In genomic region chr9:121284422-121284821, GRCm38 (mm10) we compare ENCODE assay signal across 8 mouse cellular contexts. TPM values are rescaled to one million over a fixed set of nuclear protein-coding genes. Genes with fewer than 3 reads are reported as not detected.
DNase-seq lines count a peak whose midpoint lies in the region; ATAC-seq lines count a peak whose summit lies in the region.

No protein-coding gene starts in this region.

- H3K4me3 ChIP-seq in midbrain, embryonic 10.5 days = no peak overlapping the region
- H3K4me3 ChIP-seq in midbrain, embryonic 16.5 days (ENCODE audit: low read depth, low read length) = no peak overlapping the region

- peaks cover 19% of the 10 kb centered on the region for H3K9me3 ChIP-seq in midbrain, embryonic 10.5 days (replicated peaks)
- no peaks in the 10 kb centered on the region for H3K9me3 ChIP-seq in midbrain, embryonic 16.5 days (replicated peaks; ENCODE audit: control insufficient read depth, low read length, poor library complexity, severe bottlenecking)

- 85% methylated on average over 3 of the region's 3 CpGs for WGBS in midbrain, embryonic 10.5 days
- WGBS in midbrain, embryonic 16.5 days = 96% methylated on average over 3 of the region's 3 CpGs

- ATAC-seq in midbrain, embryonic 16.5 days = no peak
- peak; percentile 69 for ATAC-seq in granulocyte monocyte progenitor cell, adult 5-6 weeks (replicated peaks; ENCODE audit: poor library complexity, severe bottlenecking)

- no peak overlapping the region for H3K27ac ChIP-seq in midbrain, embryonic 10.5 days (replicated peaks)
- H3K27ac ChIP-seq in midbrain, embryonic 16.5 days (ENCODE audit: low read length) = no peak overlapping the region

- peaks cover 11% of the 10 kb centered on the region for H3K4me1 ChIP-seq in midbrain, embryonic 10.5 days
- 0 out of 2 replicates have a peak, but pooled peaks cover 5% of the 10 kb centered on the region for H3K4me1 ChIP-seq in midbrain, embryonic 16.5 days (ENCODE audit: control insufficient read depth, insufficient read depth, low read length)

- peaks cover 19% of the 10 kb centered on the region for H3K36me3 ChIP-seq in midbrain, embryonic 10.5 days
- H3K36me3 ChIP-seq in midbrain, embryonic 16.5 days (ENCODE audit: control insufficient read depth, insufficient read depth, low read length) = no peaks in the 10 kb centered on the region

- DNase-seq in embryo, embryonic 10.5 days (ENCODE audit: low spot score) = peak; percentile 67
- no peak for DNase-seq in embryo, embryonic 11 days
- peak; percentile 32 for DNase-seq in midbrain, embryonic 10.5 days (ENCODE audit: low spot score)
- peak; percentile 60 to 80 for DNase-seq in spleen, postnatal 10 days (ENCODE audit: low spot score in 2 of 2)
- no peak for DNase-seq in cerebellum, adult 9-10 months
- no peak for DNase-seq in urinary bladder, adult 2 months (ENCODE audit: low spot score)

- H3K27me3 ChIP-seq in midbrain, embryonic 10.5 days (ENCODE audit: low read depth, poor library complexity, severe bottlenecking) = no peaks in the 10 kb centered on the region
- no peaks in the 10 kb centered on the region for H3K27me3 ChIP-seq in midbrain, embryonic 16.5 days (ENCODE audit: control insufficient read depth, insufficient read depth, low read depth, low read length)

- H3K4me2 ChIP-seq in midbrain, embryonic 16.5 days (ENCODE audit: low read length) = no peak overlapping the region

- no peak overlapping the region for H3K9ac ChIP-seq in midbrain, embryonic 16.5 days (ENCODE audit: low read depth, low read length)

RNA-seq across cellular contexts. Expression of gene Ulk4, which starts 7.4 kb away (rescaled TPM):
- 147 and 155 TPM in 2 replicates for polyA plus RNA-seq in midbrain, embryonic 10.5 days (2016; fragmentation: Nextera tagmentation; extraction: Ambion mirVana)
- 102 and 112 TPM in 2 replicates for polyA plus RNA-seq in midbrain, embryonic 16.5 days (2015; fragmentation: Nextera tagmentation; extraction: Ambion mirVana)
- total RNA-seq in granulocyte monocyte progenitor cell, adult 5-6 weeks (2014; fragmentation: Nextera tagmentation) = 1.4 TPM in 1 of 2 replicates, not detected in the other
- total RNA-seq in granulocyte monocyte progenitor cell, adult 5-6 weeks (2017) = 2.6 and 3.2 TPM in 2 replicates
- polyA plus RNA-seq in urinary bladder, adult 2 months (2012; rRNA removed) = 2.4 and 2.9 TPM in 2 replicates

RNA-seq across cellular contexts. Expression of gene Trak1, which starts 12.9 kb away (rescaled TPM):
- polyA plus RNA-seq in midbrain, embryonic 10.5 days (2016; fragmentation: Nextera tagmentation; extraction: Ambion mirVana) = 26.5 and 29.7 TPM in 2 replicates
- polyA plus RNA-seq in midbrain, embryonic 16.5 days (2015; fragmentation: Nextera tagmentation; extraction: Ambion mirVana) = 53.8 and 60.6 TPM in 2 replicates
- 29.7 and 42.5 TPM in 2 replicates for total RNA-seq in granulocyte monocyte progenitor cell, adult 5-6 weeks (2014; fragmentation: Nextera tagmentation)
- 15.9 and 25.3 TPM in 2 replicates for total RNA-seq in granulocyte monocyte progenitor cell, adult 5-6 weeks (2017)
- 35.9 and 51.4 TPM in 2 replicates for polyA plus RNA-seq in urinary bladder, adult 2 months (2012; rRNA removed)

Comparison
In these comparisons a context has a peak if more than half of its experiments do, and no peak if none do; other contexts are left out.
1. DNase-seq: peak in embryo, embryonic 10.5 days (single experiment), midbrain, embryonic 10.5 days (single experiment) and spleen, postnatal 10 days (2 of 2); none in embryo, embryonic 11 days (single experiment), cerebellum, adult 9-10 months (single experiment) and urinary bladder, adult 2 months (single experiment).
2. RNA of gene Ulk4, which starts 7.4 kb away (polyA plus RNA-seq): 147 to 155 TPM in midbrain, embryonic 10.5 days and 102 to 112 TPM in midbrain, embryonic 16.5 days; 2.4 to 2.9 TPM in urinary bladder, adult 2 months; every median in the first group is over 10 times any median in the second.